Mouse (Mus musculus): ENCODE results near the gene Sem1.

DNA sequence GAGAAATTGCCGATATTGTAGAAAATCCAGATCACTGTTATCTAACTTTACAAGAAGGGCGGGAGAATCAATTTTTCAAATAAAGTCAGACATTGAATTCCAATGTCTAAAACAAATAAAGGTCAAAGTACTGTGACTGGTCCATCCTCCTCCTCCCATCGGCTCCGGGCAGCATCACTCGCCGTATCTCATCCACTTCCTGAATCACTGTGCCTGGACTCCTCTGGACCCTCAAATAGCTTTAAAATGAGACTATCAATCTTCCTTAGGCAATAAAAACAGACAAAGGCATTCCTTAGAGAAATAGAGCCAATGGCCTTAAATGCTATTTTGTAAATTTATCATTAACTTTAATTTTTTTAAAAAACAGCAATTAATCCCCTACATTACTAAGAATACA, 26.5 kb downstream of the Sem1 start:
- TF ChIP-seq CTCF (IDR thresholded peaks at IDR 0.05; ENCODE audit: control insufficient read depth, insufficient read depth, insufficient read length) (no peak), CEBPB (IDR thresholded peaks at IDR 0.05; ENCODE audit: low read depth) (no peak)

Data from C2C12 (cell line).